Mouse (Mus musculus): ENCODE results near the gene Thbs1. TPM values are rescaled to one million over a fixed set of nuclear protein-coding genes. Genes with fewer than 3 reads are reported as not detected.

Gene Thbs1
- polyA plus RNA-seq, 1 experiment from 2014 or later = 85.5 TPM

DNA sequence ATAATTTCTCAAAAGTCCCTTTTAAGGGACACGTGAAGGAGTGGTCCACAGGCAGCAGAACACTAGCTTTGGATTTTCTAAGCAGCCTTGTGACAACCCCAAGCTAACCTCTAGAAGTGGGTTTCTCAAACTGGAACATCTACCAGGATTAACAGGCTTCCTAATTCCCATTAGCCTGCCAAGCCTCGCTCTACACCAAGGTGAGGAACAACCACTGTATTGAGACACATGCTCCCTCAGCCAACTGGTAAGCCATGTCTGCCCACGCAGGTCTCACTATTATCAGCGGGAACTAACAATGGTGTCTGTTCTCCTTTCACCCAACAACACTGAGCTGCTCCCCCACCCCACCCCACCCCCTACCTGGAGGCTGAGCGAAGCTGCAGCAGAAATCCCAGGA, 30.1 kb upstream of the Thbs1 start:
- DNase-seq (ENCODE audit: low spot score) = no peak

DNA sequence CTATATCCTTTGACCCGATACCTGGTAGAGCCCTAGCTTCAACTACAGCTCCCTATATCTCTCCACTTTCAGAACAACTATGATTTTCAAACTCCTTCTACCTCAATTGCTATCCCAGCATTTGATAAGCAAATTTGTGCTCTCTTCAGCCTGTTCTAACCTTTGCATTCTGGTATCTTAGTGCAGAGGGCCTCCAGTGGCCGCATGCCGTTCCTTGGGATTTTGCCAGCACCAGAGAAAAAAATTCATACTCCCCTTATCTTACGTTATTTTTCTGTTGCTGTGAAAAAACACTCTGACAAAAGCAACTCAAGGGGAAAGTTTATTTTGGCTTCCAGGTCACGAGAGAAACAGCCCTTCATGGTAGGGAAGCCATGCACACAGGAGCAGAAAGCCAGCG, 28.0 kb upstream of the Thbs1 start:
- H3K36me3 ChIP-seq (ENCODE audit: control insufficient read depth, insufficient read depth, low read length) = no peaks in the 10 kb centered on the region
- H3K27me3 ChIP-seq (replicated peaks; ENCODE audit: control insufficient read depth, insufficient read depth, low read length) = no peaks in the 10 kb centered on the region
- WGBS = 83% methylated on average over 6 of the region's 6 CpGs
- no peak overlapping the region for H3K4me2 ChIP-seq
- no peaks in the 10 kb centered on the region for H3K4me1 ChIP-seq (replicated peaks; ENCODE audit: control insufficient read depth, insufficient read depth, low read length)
- ATAC-seq (replicated peaks; ENCODE audit: low FRiP score) (no peak), DNase-seq (ENCODE audit: low spot score) (no peak)
- H3K9me3 ChIP-seq (ENCODE audit: control insufficient read depth, low read length) = no peaks in the 10 kb centered on the region
- H3K4me3 ChIP-seq (ENCODE audit: low read depth, low read length) = no peak overlapping the region
- H3K9ac ChIP-seq (ENCODE audit: low read depth, low read length) = no peak overlapping the region
- H3K27ac ChIP-seq (ENCODE audit: low read depth, low read length) = no peak overlapping the region

More for the DNA sequence above, 30.1 kb upstream of the Thbs1 start:
- H3K36me3 ChIP-seq (ENCODE audit: control insufficient read depth, insufficient read depth, low read length) = no peaks in the 10 kb centered on the region
- H3K27me3 ChIP-seq (replicated peaks; ENCODE audit: control insufficient read depth, insufficient read depth, low read length) = no peaks in the 10 kb centered on the region
- H3K4me3 ChIP-seq (ENCODE audit: low read depth, low read length) = no peak overlapping the region
- H3K4me1 ChIP-seq (replicated peaks; ENCODE audit: control insufficient read depth, insufficient read depth, low read length) = no peaks in the 10 kb centered on the region
- no peak for ATAC-seq (replicated peaks; ENCODE audit: low FRiP score)
- no peaks in the 10 kb centered on the region for H3K9me3 ChIP-seq (ENCODE audit: control insufficient read depth, low read length)
- H3K9ac ChIP-seq (ENCODE audit: low read depth, low read length) = no peak overlapping the region
- H3K4me2 ChIP-seq = no peak overlapping the region
- WGBS = 76% methylated on average over 5 of the region's 5 CpGs
- no peak overlapping the region for H3K27ac ChIP-seq (ENCODE audit: low read depth, low read length)

DNA sequence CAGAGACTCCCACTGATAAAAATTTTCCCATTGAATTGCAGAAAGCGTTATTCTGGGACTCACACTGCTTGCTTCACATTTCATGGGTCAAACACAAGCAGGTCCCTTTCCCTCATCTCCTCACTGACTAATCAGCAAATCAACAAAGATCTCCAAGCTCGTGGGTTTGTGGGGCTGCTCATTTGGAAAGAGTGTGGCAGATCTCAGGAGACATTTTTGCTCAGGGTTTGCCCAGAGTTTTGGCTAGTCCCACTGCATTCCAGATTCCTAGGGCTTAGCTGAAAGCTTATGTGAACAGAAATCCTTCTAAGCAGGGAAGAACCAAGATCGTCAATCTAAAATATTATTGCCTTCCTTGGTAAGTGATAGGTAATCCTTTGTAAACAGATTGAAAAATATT, 27.0 kb upstream of the Thbs1 start:
- H3K9me3 ChIP-seq (ENCODE audit: control insufficient read depth, low read length) = no peaks in the 10 kb centered on the region
- H3K27me3 ChIP-seq (replicated peaks; ENCODE audit: control insufficient read depth, insufficient read depth, low read length) = no peaks in the 10 kb centered on the region
- WGBS = 68% methylated on average over 3 of the region's 3 CpGs
- H3K4me1 ChIP-seq (replicated peaks; ENCODE audit: control insufficient read depth, insufficient read depth, low read length) = no peaks in the 10 kb centered on the region
- H3K9ac ChIP-seq (ENCODE audit: low read depth, low read length) = no peak overlapping the region
- ATAC-seq (replicated peaks; ENCODE audit: low FRiP score) (no peak), DNase-seq (ENCODE audit: low spot score) (no peak)
- no peak overlapping the region for H3K4me3 ChIP-seq (ENCODE audit: low read depth, low read length)
- no peak overlapping the region for H3K4me2 ChIP-seq
- H3K36me3 ChIP-seq (ENCODE audit: control insufficient read depth, insufficient read depth, low read length) = no peaks in the 10 kb centered on the region
- H3K27ac ChIP-seq (ENCODE audit: low read depth, low read length) = no peak overlapping the region

DNA sequence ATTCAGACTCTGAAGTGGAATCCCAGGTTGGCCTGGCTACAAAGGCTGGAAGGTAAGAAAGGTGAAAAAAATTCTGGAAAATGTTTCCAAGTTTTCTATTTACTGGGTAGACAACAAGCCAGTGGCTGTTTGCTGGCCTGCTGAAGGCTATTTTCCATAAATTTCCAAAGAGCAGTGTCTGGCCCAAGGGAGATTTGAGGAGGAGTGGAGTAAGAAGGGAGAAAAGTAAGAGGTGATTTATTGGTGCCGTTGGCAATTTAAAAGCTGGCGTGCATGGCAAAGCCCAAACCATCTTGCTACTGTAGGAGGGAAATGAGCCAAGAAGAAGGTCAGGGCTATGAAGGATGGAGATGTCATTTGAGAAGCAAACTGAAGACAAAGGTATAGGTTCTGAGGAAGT, 26.0 kb upstream of the Thbs1 start:
- H3K36me3 ChIP-seq (ENCODE audit: control insufficient read depth, insufficient read depth, low read length) = no peaks in the 10 kb centered on the region
- ATAC-seq (replicated peaks; ENCODE audit: low FRiP score) = no peak
- WGBS = 77% methylated on average over 2 of the region's 2 CpGs

DNA sequence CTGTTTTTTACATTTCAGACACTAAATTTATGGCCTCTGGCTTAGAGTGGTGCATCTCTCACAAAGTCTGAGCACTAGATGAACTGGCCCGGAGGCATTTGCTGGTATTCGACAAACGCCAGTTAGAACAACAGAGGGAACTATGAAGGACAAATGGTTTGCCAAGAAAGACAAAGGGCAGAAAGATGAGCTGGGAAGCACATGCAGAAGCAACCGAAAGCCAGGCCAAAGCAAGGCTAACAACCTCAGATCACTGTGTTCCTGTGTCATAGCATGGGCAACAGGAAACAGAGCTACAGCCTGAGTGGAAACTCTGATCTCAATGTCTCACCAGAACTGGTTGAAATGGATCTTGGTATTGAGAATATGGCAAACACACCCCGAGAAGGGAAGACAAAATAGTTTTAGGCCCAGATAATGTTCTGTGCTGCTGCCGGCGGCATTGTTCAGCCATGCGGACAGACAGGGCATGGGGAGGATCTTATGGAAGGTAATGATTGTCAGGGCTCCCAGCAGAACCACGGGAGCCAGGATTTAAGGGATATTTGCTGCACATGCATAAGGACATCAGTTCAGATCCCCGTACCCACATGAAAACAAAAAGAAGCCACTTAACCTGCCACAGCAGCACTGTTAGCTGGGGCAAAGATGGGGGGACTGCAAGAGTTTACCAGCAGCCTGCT, 24.5 kb upstream of the Thbs1 start:
- no peaks in the 10 kb centered on the region for H3K36me3 ChIP-seq (ENCODE audit: control insufficient read depth, insufficient read depth, low read length)
- 86% methylated on average over 10 of the region's 10 CpGs for WGBS
- H3K4me3 ChIP-seq (ENCODE audit: low read depth, low read length) = no peak overlapping the region
- no peaks in the 10 kb centered on the region for H3K27me3 ChIP-seq (replicated peaks; ENCODE audit: control insufficient read depth, insufficient read depth, low read length)
- ATAC-seq (replicated peaks; ENCODE audit: low FRiP score) (no peak), DNase-seq (ENCODE audit: low spot score) (no peak)
- no peak overlapping the region for H3K4me2 ChIP-seq
- no peak overlapping the region for H3K9ac ChIP-seq (ENCODE audit: low read depth, low read length)
- H3K9me3 ChIP-seq (ENCODE audit: control insufficient read depth, low read length) = no peaks in the 10 kb centered on the region
- no peak overlapping the region for H3K27ac ChIP-seq (ENCODE audit: low read depth, low read length)
- no peaks in the 10 kb centered on the region for H3K4me1 ChIP-seq (replicated peaks; ENCODE audit: control insufficient read depth, insufficient read depth, low read length)

More for the DNA sequence above, 26.0 kb upstream of the Thbs1 start:
- Histone ChIP-seq H3K9me3 (ENCODE audit: control insufficient read depth, low read length) (no peaks in the 10 kb centered on the region), H3K27ac (ENCODE audit: low read depth, low read length) (no peak overlapping the region), H3K27me3 (replicated peaks; ENCODE audit: control insufficient read depth, insufficient read depth, low read length) (no peaks in the 10 kb centered on the region), H3K4me2 (no peak overlapping the region), H3K4me1 (replicated peaks; ENCODE audit: control insufficient read depth, insufficient read depth, low read length) (no peaks in the 10 kb centered on the region), H3K4me3 (ENCODE audit: low read depth, low read length) (no peak overlapping the region), H3K9ac (ENCODE audit: low read depth, low read length) (no peak overlapping the region)
- DNase-seq (ENCODE audit: low spot score) = no peak

DNA sequence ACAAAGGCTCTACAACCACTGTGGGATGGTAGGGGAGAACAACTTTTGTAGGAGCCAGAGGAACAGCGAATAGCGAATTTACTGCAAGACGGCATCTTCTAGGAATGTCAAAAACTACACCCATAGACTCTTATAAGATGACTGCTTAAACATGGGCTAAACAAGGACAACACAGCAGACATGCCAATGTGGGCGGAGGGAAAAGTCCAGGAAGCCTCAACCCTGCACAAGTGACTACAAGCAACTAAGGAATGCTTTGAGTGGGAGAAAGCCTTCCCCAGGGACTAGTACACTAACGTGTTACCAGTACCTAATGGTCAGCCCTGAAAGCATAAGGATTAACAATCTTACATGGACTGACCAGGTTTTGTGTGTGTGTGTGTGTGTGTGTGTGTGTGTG, 20.4 kb upstream of the Thbs1 start:
- Histone ChIP-seq H3K36me3 (ENCODE audit: control insufficient read depth, insufficient read depth, low read length) (no peaks in the 10 kb centered on the region), H3K4me3 (ENCODE audit: low read depth, low read length) (no peak overlapping the region), H3K9me3 (ENCODE audit: control insufficient read depth, low read length) (no peaks in the 10 kb centered on the region), H3K4me1 (replicated peaks; ENCODE audit: control insufficient read depth, insufficient read depth, low read length) (no peaks in the 10 kb centered on the region), H3K27me3 (replicated peaks; ENCODE audit: control insufficient read depth, insufficient read depth, low read length) (no peaks in the 10 kb centered on the region), H3K9ac (ENCODE audit: low read depth, low read length) (no peak overlapping the region), H3K4me2 (no peak overlapping the region), H3K27ac (ENCODE audit: low read depth, low read length) (no peak overlapping the region)
- ATAC-seq (replicated peaks; ENCODE audit: low FRiP score) = no peak
- no peak for DNase-seq (ENCODE audit: low spot score)
- WGBS = 82% methylated on average over 5 of the region's 5 CpGs

DNA sequence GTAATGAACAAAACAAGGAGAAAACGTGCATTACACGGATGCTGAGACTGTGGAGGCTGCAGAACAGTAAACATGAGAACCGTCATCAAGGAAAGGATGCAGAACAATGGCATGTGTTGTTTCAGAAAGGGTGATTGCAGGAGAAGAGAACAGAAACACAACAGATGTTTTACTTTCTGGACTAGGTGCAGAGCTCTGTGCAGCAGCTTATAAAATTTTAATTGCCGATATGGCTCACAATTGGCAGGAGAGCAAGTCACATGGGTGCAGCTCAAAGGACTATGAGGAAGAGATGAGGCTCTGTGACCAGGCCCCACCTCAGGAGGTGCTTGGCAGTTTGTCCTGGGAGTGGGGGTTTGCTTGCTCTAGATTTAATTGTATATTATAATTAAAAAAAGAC, 12.6 kb upstream of the Thbs1 start:
- H3K9me3 ChIP-seq (ENCODE audit: control insufficient read depth, low read length) = no peaks in the 10 kb centered on the region
- H3K27me3 ChIP-seq (replicated peaks; ENCODE audit: control insufficient read depth, insufficient read depth, low read length) = no peaks in the 10 kb centered on the region
- DNase-seq (ENCODE audit: low spot score) = no peak
- no peak for ATAC-seq (replicated peaks; ENCODE audit: low FRiP score)
- H3K36me3 ChIP-seq (ENCODE audit: control insufficient read depth, insufficient read depth, low read length) = no peaks in the 10 kb centered on the region
- H3K4me2 ChIP-seq = no peak overlapping the region
- no peaks in the 10 kb centered on the region for H3K4me1 ChIP-seq (replicated peaks; ENCODE audit: control insufficient read depth, insufficient read depth, low read length)
- 81% methylated on average over 4 of the region's 4 CpGs for WGBS
- H3K4me3 ChIP-seq (ENCODE audit: low read depth, low read length) = no peak overlapping the region
- H3K9ac ChIP-seq (ENCODE audit: low read depth, low read length) = no peak overlapping the region
- no peak overlapping the region for H3K27ac ChIP-seq (ENCODE audit: low read depth, low read length)

DNA sequence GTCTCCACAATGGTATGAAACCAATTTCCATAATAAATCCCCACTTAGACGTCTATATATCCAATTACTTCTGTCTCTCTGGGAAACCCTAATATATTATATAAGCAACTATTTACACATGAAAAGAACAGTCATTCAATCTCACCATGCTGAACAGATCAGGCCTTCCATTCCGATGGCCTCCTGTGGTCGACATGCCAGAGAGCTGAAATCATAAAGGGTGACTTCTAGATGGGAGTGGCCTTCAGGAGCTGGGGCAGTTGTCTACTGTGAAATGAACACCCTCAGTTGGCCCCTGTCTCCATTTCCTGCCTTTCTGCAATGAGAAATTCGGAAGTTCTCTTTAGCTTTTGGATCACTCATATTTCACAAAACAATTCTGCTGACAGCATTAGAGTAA, 9.5 kb upstream of the Thbs1 start:
- no peak overlapping the region for H3K4me2 ChIP-seq
- no peaks in the 10 kb centered on the region for H3K36me3 ChIP-seq (ENCODE audit: control insufficient read depth, insufficient read depth, low read length)
- no peaks in the 10 kb centered on the region for H3K4me1 ChIP-seq (replicated peaks; ENCODE audit: control insufficient read depth, insufficient read depth, low read length)
- WGBS = 74% methylated on average over 4 of the region's 4 CpGs
- H3K27ac ChIP-seq (ENCODE audit: low read depth, low read length) = no peak overlapping the region
- H3K9me3 ChIP-seq (ENCODE audit: control insufficient read depth, low read length) = no peaks in the 10 kb centered on the region
- no peaks in the 10 kb centered on the region for H3K27me3 ChIP-seq (replicated peaks; ENCODE audit: control insufficient read depth, insufficient read depth, low read length)
- no peak overlapping the region for H3K9ac ChIP-seq (ENCODE audit: low read depth, low read length)
- H3K4me3 ChIP-seq (ENCODE audit: low read depth, low read length) = no peak overlapping the region
- ATAC-seq (replicated peaks; ENCODE audit: low FRiP score) = no peak
- DNase-seq (ENCODE audit: low spot score) = no peak

DNA sequence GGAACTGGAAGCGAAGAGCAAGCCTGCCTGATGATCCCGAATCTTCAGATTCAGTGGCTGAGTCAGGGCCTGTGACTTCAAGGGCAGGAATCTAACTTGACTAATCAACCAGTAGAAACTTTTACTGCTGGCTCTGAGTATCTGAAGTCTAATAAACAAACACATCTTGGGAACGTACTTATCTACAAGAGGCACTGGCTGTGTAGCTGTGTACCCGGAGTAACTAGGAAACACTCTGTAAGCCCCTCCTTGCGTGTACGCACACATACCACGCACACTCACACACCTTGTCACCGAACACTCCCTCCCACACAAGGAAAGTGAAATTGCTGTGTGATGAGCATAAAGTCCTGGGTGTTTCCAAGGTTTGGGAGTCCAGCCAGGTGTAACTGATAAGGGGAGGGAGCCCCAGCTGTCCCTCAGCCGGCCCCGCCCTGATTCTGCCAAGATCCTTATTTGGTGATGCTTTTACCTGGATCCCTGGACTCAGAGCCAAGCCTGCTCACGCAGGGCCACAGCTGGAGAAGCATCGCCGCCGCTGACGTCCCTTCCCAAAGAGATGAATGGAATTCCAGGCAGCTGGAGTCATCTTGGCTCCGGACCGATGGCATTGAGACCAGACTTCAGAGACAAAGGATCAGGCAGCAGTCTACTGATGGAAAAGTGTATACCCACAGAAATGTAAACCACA, 1.3 kb upstream of the Thbs1 start:
- no peak overlapping the region for H3K27ac ChIP-seq (ENCODE audit: low read depth, low read length)

More for the DNA sequence above, 1.3 kb upstream of the Thbs1 start:
- ATAC-seq (replicated peaks; ENCODE audit: low FRiP score) (no peak), DNase-seq (ENCODE audit: low spot score) (no peak)
- peaks cover 3% of the 10 kb centered on the region; the same call in 1 of the 2 replicates for H3K4me1 ChIP-seq (replicated peaks; ENCODE audit: control insufficient read depth, insufficient read depth, low read length)
- H3K4me3 ChIP-seq (ENCODE audit: low read depth, low read length) = peak overlapping the region; percentile 48; the same call in 1 of the 2 replicates
- H3K9me3 ChIP-seq (ENCODE audit: control insufficient read depth, low read length) = no peaks in the 10 kb centered on the region
- H3K27me3 ChIP-seq (replicated peaks; ENCODE audit: control insufficient read depth, insufficient read depth, low read length) = peaks cover 7% of the 10 kb centered on the region
- peak overlapping the region; percentile 84 for H3K4me2 ChIP-seq
- H3K36me3 ChIP-seq (ENCODE audit: control insufficient read depth, insufficient read depth, low read length) = no peaks in the 10 kb centered on the region
- 41% methylated on average over 17 of the region's 17 CpGs for WGBS
- no peak overlapping the region for H3K9ac ChIP-seq (ENCODE audit: low read depth, low read length)
